Mouse (Mus musculus) erythroblast, embryonic 14.5 days (primary cell): ENCODE results near the gene Ywhag. TPM values are rescaled to one million over a fixed set of nuclear protein-coding genes. Genes with fewer than 3 reads are reported as not detected.

Source experiments
- H3K27me3 ChIP-seq: 2 replicates; pipeline ENCODE4 v1.6.1; 2012; ENCODE audit warnings: inconsistent platforms; ENCODE audit not compliant: control insufficient read depth
- H3K36me3 ChIP-seq: 2 replicates; pipeline ENCODE4 v1.6.1; 2012; ENCODE audit warnings: mild to moderate bottlenecking, inconsistent platforms; ENCODE audit not compliant: control insufficient read depth
- H3K4me1 ChIP-seq: 2 replicates; pipeline ENCODE4 v1.6.1; 2012; ENCODE audit warnings: inconsistent platforms; ENCODE audit not compliant: control insufficient read depth
- H3K4me3 ChIP-seq: replicated peaks from 2 replicates; pipeline ENCODE3; 2012; ENCODE audit warnings: moderate library complexity, mild to moderate bottlenecking, inconsistent platforms
- H3K9me3 ChIP-seq: 2 replicates; pipeline ENCODE4 v1.6.1; 2012; ENCODE audit warnings: low read length, inconsistent platforms, mixed read lengths; ENCODE audit not compliant: control insufficient read depth
- GATA1 ChIP-seq: IDR thresholded peaks from 2 replicates; pipeline ENCODE4 v1.6.1; 2012; ENCODE audit warnings: low read length, inconsistent platforms, mixed read lengths
- TAL1 ChIP-seq: IDR thresholded peaks from 3 replicates; pipeline ENCODE4 v1.6.1; 2012; ENCODE audit warnings: low read length, inconsistent platforms, mixed read lengths
- polyA plus RNA-seq: library from polyadenylated mRNA; stranded (reverse); fragments of >175 nt; gene quantifications from 2 replicates; pipeline ENCODE4 v1.2.3, GENCODE M21; 2012

The Ywhag gene
- polyA plus RNA-seq, 1 experiment = 5.6 TPM

- Histone ChIP-seq H3K4me3 (peak overlapping the region; percentile 64), H3K9me3 (no peaks in the 10 kb centered on the region), H3K27me3 (no peaks in the 10 kb centered on the region), H3K36me3 (peaks cover 8% of the 10 kb centered on the region), H3K4me1 (peaks cover 69% of the 10 kb centered on the region)
- TF ChIP-seq GATA1 (no peak), TAL1 (no peak)
These were observed 22.1 kb upstream of the Ywhag start for GRCm38 (mm10) chr5:135956300-135957206.

GRCm38 (mm10) chr5:135952830-135953229 lies 18.4 kb upstream of the Ywhag start:
- H3K4me1 ChIP-seq = peaks cover 46% of the 10 kb centered on the region
- TF ChIP-seq GATA1 = no peak
- TF ChIP-seq TAL1 = no peak
- H3K4me3 ChIP-seq = no peak overlapping the region
- H3K36me3 ChIP-seq = no peaks in the 10 kb centered on the region
- no peaks in the 10 kb centered on the region for H3K9me3 ChIP-seq
- no peaks in the 10 kb centered on the region for H3K27me3 ChIP-seq

GRCm38 (mm10) chr5:135951660-135952059 lies 17.2 kb upstream of the Ywhag start:
- Histone ChIP-seq H3K4me1 (peaks cover 36% of the 10 kb centered on the region), H3K9me3 (no peaks in the 10 kb centered on the region), H3K36me3 (no peaks in the 10 kb centered on the region), H3K27me3 (no peaks in the 10 kb centered on the region), H3K4me3 (peak overlapping the region; percentile 44)
- no peak for TF ChIP-seq TAL1
- TF ChIP-seq GATA1 = no peak

GRCm38 (mm10) chr5:135950710-135951412 lies 16.4 kb upstream of the Ywhag start:
- Histone ChIP-seq H3K4me1 (peaks cover 30% of the 10 kb centered on the region), H3K27me3 (peaks cover 1% of the 10 kb centered on the region), H3K4me3 (peak overlapping the region; percentile 44), H3K36me3 (no peaks in the 10 kb centered on the region), H3K9me3 (no peaks in the 10 kb centered on the region)
- TF ChIP-seq TAL1 (no peak), GATA1 (no peak)

- no peaks in the 10 kb centered on the region for H3K36me3 ChIP-seq
- TF ChIP-seq GATA1 (no peak), TAL1 (no peak)
- H3K27me3 ChIP-seq = peaks cover 2% of the 10 kb centered on the region
- no peak overlapping the region for H3K4me3 ChIP-seq
- peaks cover 21% of the 10 kb centered on the region for H3K4me1 ChIP-seq
- H3K9me3 ChIP-seq = peaks cover 3% of the 10 kb centered on the region; the same call in 1 of the 2 replicates
These were observed 12.2 kb upstream of the Ywhag start for GRCm38 (mm10) chr5:135946621-135947020.

GRCm38 (mm10) chr5:135945916-135946408 lies 11.5 kb upstream of the Ywhag start:
- Histone ChIP-seq H3K36me3 (no peaks in the 10 kb centered on the region), H3K4me3 (no peak overlapping the region), H3K4me1 (peaks cover 14% of the 10 kb centered on the region), H3K9me3 (peaks cover 3% of the 10 kb centered on the region; the same call in 1 of the 2 replicates), H3K27me3 (peaks cover 2% of the 10 kb centered on the region)
- TF ChIP-seq GATA1 (no peak), TAL1 (no peak)

- Histone ChIP-seq H3K36me3 (no peaks in the 10 kb centered on the region), H3K4me3 (no peak overlapping the region), H3K4me1 (peaks cover 7% of the 10 kb centered on the region), H3K27me3 (peaks cover 2% of the 10 kb centered on the region), H3K9me3 (peaks cover 3% of the 10 kb centered on the region; the same call in 1 of the 2 replicates)
- TF ChIP-seq GATA1 (no peak), TAL1 (no peak)
These were observed 8.3 kb upstream of the Ywhag start for GRCm38 (mm10) chr5:135942710-135943109.

GRCm38 (mm10) chr5:135940587-135940986 lies 6.2 kb upstream of the Ywhag start:
- H3K27me3 ChIP-seq = no peaks in the 10 kb centered on the region
- H3K4me1 ChIP-seq = peaks cover 9% of the 10 kb centered on the region
- H3K9me3 ChIP-seq = peaks cover 3% of the 10 kb centered on the region; the same call in 1 of the 2 replicates
- H3K36me3 ChIP-seq = no peaks in the 10 kb centered on the region
- H3K4me3 ChIP-seq = no peak overlapping the region
- TF ChIP-seq GATA1 (no peak), TAL1 (no peak)
